Mouse (Mus musculus) testis, postnatal 14 days (tissue): ENCODE measurements around the gene Pctp.
A peak's percentile ranks its signal among the peaks of the same experiment; 100 is the strongest.

ENCODE experiments used
- DNase-seq: peaks from one replicate; pipeline ENCODE4 v3.0.0; 2021; ENCODE audit warnings: low spot score

Gene Pctp

GRCm38 (mm10) chr11:90002231-90002986 lies at the start of gene Pctp:
Gene Pctp (minus strand): TSS chr11:90002894.
- DNase-seq: peak; percentile 85

GRCm38 (mm10) chr11:90050016-90050415 lies 47.3 kb upstream of the Pctp start:
- DNase-seq: no peak

- no peak for DNase-seq
Observed at GRCm38 (mm10) chr11:90047271-90047670, 44.6 kb upstream of the Pctp start.

GRCm38 (mm10) chr11:90046211-90046610 lies 43.5 kb upstream of the Pctp start:
- DNase-seq: no peak

- no peak for DNase-seq
Observed at GRCm38 (mm10) chr11:90044459-90044858, 41.8 kb upstream of the Pctp start.

- DNase-seq: no peak
Observed at GRCm38 (mm10) chr11:90038022-90038421, 35.3 kb upstream of the Pctp start.

- no peak for DNase-seq
Observed at GRCm38 (mm10) chr11:90036416-90036815, 33.7 kb upstream of the Pctp start.

GRCm38 (mm10) chr11:90035532-90035931 lies 32.8 kb upstream of the Pctp start:
- no peak for DNase-seq

GRCm38 (mm10) chr11:90034646-90035045 lies 32.0 kb upstream of the Pctp start:
- DNase-seq: no peak

GRCm38 (mm10) chr11:90033442-90033841 lies 30.7 kb upstream of the Pctp start:
- DNase-seq: no peak

GRCm38 (mm10) chr11:90032807-90033206 lies 30.1 kb upstream of the Pctp start:
- no peak for DNase-seq

GRCm38 (mm10) chr11:90031076-90031475 lies 28.4 kb upstream of the Pctp start:
- no peak for DNase-seq

- peak; percentile 46 for DNase-seq
Observed at GRCm38 (mm10) chr11:90030557-90030956, 27.9 kb upstream of the Pctp start.

- DNase-seq: no peak
Observed at GRCm38 (mm10) chr11:90029841-90030398, 27.2 kb upstream of the Pctp start, which contains the start of gene Tmem100. Gene Tmem100 (plus strand): TSS chr11:90030348.

GRCm38 (mm10) chr11:90029354-90029753 lies 26.7 kb upstream of the Pctp start:
- peak; percentile 19 for DNase-seq

- no peak for DNase-seq
Observed at GRCm38 (mm10) chr11:90028746-90029145, 26.1 kb upstream of the Pctp start.

GRCm38 (mm10) chr11:90027216-90027615 lies 24.5 kb upstream of the Pctp start:
- no peak for DNase-seq

GRCm38 (mm10) chr11:90026802-90027174 lies 24.1 kb upstream of the Pctp start:
- DNase-seq: no peak

- no peak for DNase-seq
Observed at GRCm38 (mm10) chr11:90025891-90026801, 23.5 kb upstream of the Pctp start.

- no peak for DNase-seq
Observed at GRCm38 (mm10) chr11:90019161-90019560, 16.5 kb upstream of the Pctp start.

GRCm38 (mm10) chr11:90015281-90015680 lies 12.6 kb upstream of the Pctp start:
- no peak for DNase-seq

GRCm38 (mm10) chr11:90013657-90014056 lies 11.0 kb upstream of the Pctp start:
- no peak for DNase-seq
